9 mouse cellular contexts compared by ENCODE assay signal in genomic region chr19:53364963-53365362, GRCm38 (mm10). TPM values are rescaled to one million over a fixed set of nuclear protein-coding genes. Genes with fewer than 3 reads are reported as not detected.
DNase-seq lines count a peak whose midpoint lies in the region; ATAC-seq lines count a peak whose summit lies in the region.
"Had no signal": no experiment of that assay in that cellular context is flagged by ENCODE, and none has a peak within 500 bp of the region (broad histone marks: within the 10 kb centered on the region; RNA-seq: fewer than 3 reads in every experiment).

No protein-coding gene starts in this region.

- WGBS in forebrain, embryonic 16.5 days, result 15% methylated on average over 9 of the region's 9 CpGs
- WGBS in stomach, embryonic 14.5 days, result 17% methylated on average over 9 of the region's 9 CpGs

- DNase-seq in 3T3-L1 (ENCODE audit: low read depth, low spot score), result peak; percentile 77
- DNase-seq in adrenal gland, adult 8-10 months, result peak; percentile 61
- DNase-seq in heart, postnatal 4 days, result peak; percentile 66
- peak; percentile 55 for DNase-seq in left cerebral cortex, adult 11 months (ENCODE audit: low spot score)
- DNase-seq in lung, postnatal 10 days, result peak; percentile 79
- no peak for DNase-seq in thymus, postnatal 36 days

- H3K9me3 ChIP-seq in forebrain, embryonic 16.5 days (ENCODE audit: control insufficient read depth, low read length), result no peaks in the 10 kb centered on the region
- H3K9me3 ChIP-seq in stomach, embryonic 14.5 days (ENCODE audit: control insufficient read depth, low read depth, low read length), result no peaks in the 10 kb centered on the region

- no peak overlapping the region for H3K27ac ChIP-seq in forebrain, embryonic 16.5 days (ENCODE audit: low read length)
- peak overlapping the region; percentile 81 for H3K27ac ChIP-seq in stomach, embryonic 14.5 days (ENCODE audit: low read length)

- no peak overlapping the region for H3K9ac ChIP-seq in forebrain, embryonic 16.5 days (replicated peaks; ENCODE audit: low read depth, low read length)
- no peak overlapping the region for H3K9ac ChIP-seq in stomach, embryonic 14.5 days (replicated peaks; ENCODE audit: low read depth, low read length)

- no peak overlapping the region for H3K4me3 ChIP-seq in forebrain, embryonic 16.5 days (replicated peaks; ENCODE audit: low read length)
- 0 out of 2 replicates have a peak overlapping the region, but pooled peaks have one; percentile 9 for H3K4me3 ChIP-seq in stomach, embryonic 14.5 days (ENCODE audit: low read depth, low read length)

- peaks cover 32% of the 10 kb centered on the region for H3K4me1 ChIP-seq in forebrain, embryonic 16.5 days (replicated peaks; ENCODE audit: control insufficient read depth, insufficient read depth, low read length)
- H3K4me1 ChIP-seq in stomach, embryonic 14.5 days (ENCODE audit: control insufficient read depth, insufficient read depth, low read length), result peaks cover 27% of the 10 kb centered on the region

- H3K4me2 ChIP-seq in forebrain, embryonic 16.5 days (ENCODE audit: low read length), result no peak overlapping the region
- H3K4me2 ChIP-seq in stomach, embryonic 14.5 days (replicated peaks; ENCODE audit: low read depth, low read length), result peak overlapping the region; percentile 34

- ATAC-seq in forebrain, embryonic 16.5 days, result peak; percentile 62
- ATAC-seq in stomach, embryonic 14.5 days (ENCODE audit: insufficient number of reproducible peaks, insufficient read depth, low FRiP score, low read depth), result peak; percentile 86

- no peaks in the 10 kb centered on the region for H3K36me3 ChIP-seq in forebrain, embryonic 16.5 days (ENCODE audit: control insufficient read depth, insufficient read depth)
- no peaks in the 10 kb centered on the region for H3K36me3 ChIP-seq in stomach, embryonic 14.5 days (ENCODE audit: control insufficient read depth, insufficient read depth, low read length)

- no peaks in the 10 kb centered on the region for H3K27me3 ChIP-seq in forebrain, embryonic 16.5 days (replicated peaks; ENCODE audit: control insufficient read depth, insufficient read depth, low read length)
- no peaks in the 10 kb centered on the region for H3K27me3 ChIP-seq in stomach, embryonic 14.5 days (ENCODE audit: control insufficient read depth, insufficient read depth, low read length)

RNA-seq across cellular contexts. Expression of gene Gm10197, which starts 6.6 kb away (rescaled TPM):
- not detected for total RNA-seq in adrenal gland, adult 8-10 months (2022)
- not detected in 2 replicates for polyA plus RNA-seq in forebrain, embryonic 16.5 days (2015; fragmentation: Nextera tagmentation; extraction: Ambion mirVana)
- not detected for total RNA-seq in heart, postnatal 4 days (2021)
- polyA plus RNA-seq in stomach, embryonic 14.5 days (2014; fragmentation: Nextera tagmentation; extraction: Ambion mirVana), result not detected in 2 replicates
- polyA plus RNA-seq: small intestine, adult 2 months had no signal

RNA-seq across cellular contexts. Expression of gene Smndc1, which starts 25.4 kb away (rescaled TPM):
- total RNA-seq in adrenal gland, adult 8-10 months (2022), result 10 to 100 TPM; 40.5 to 49.4 (median 45.6) TPM
- polyA plus RNA-seq in forebrain, embryonic 16.5 days (2015; fragmentation: Nextera tagmentation; extraction: Ambion mirVana), result 33.2 and 39.6 TPM in 2 replicates
- total RNA-seq in heart, postnatal 4 days (2021), result 10 to 100 TPM; 43.2 to 48.2 TPM
- polyA plus RNA-seq in stomach, embryonic 14.5 days (2014; fragmentation: Nextera tagmentation; extraction: Ambion mirVana), result 42.4 and 43.5 TPM in 2 replicates

RNA-seq across cellular contexts. Expression of gene Mxi1, which starts 54.6 kb away (rescaled TPM):
- 10 to 100 TPM; 33.5 to 38.1 (median 34.5) TPM for total RNA-seq in adrenal gland, adult 8-10 months (2022)
- polyA plus RNA-seq in forebrain, embryonic 16.5 days (2015; fragmentation: Nextera tagmentation; extraction: Ambion mirVana), result 46.7 and 61.4 TPM in 2 replicates
- total RNA-seq in heart, postnatal 4 days (2021), result 10 to 100 TPM; 26.1 to 27.1 TPM
- 29.3 and 30.3 TPM in 2 replicates for polyA plus RNA-seq in stomach, embryonic 14.5 days (2014; fragmentation: Nextera tagmentation; extraction: Ambion mirVana)

Comparison
In these comparisons a context has a peak if more than half of its experiments do, and no peak if none do; other contexts are left out.
1. DNase-seq: peak in 3T3-L1 (single experiment), adrenal gland, adult 8-10 months (single experiment), heart, postnatal 4 days (single experiment), left cerebral cortex, adult 11 months (single experiment) and lung, postnatal 10 days (single experiment); none in thymus, postnatal 36 days (0 of 2).